Mouse (Mus musculus): ENCODE results near the gene Cmya5.
"Not testable (repeated sequence)": the region's sequence is repeated elsewhere in the genome, so short reads cannot be mapped to it uniquely, and the experiment has no call there.

Gene Cmya5

GRCm38 (mm10) chr13:93122321-93122720 is 22.2 kb downstream of the Cmya5 start:
- DNase-seq (ENCODE audit: low spot score in 2 of 2): no peak

- DNase-seq (ENCODE audit: low spot score in 2 of 2): no peak
Measured at GRCm38 (mm10) chr13:93117241-93117640, 27.3 kb downstream of the Cmya5 start.

- DNase-seq (ENCODE audit: low spot score in 2 of 2): no peak
Measured at GRCm38 (mm10) chr13:93102340-93103090, 42.0 kb downstream of the Cmya5 start.

- DNase-seq (ENCODE audit: low spot score in 2 of 2): no peak
Measured at GRCm38 (mm10) chr13:93098596-93098995, 45.9 kb downstream of the Cmya5 start.

- no peak for DNase-seq (ENCODE audit: low spot score in 2 of 2)
Measured at GRCm38 (mm10) chr13:93096643-93097042, 47.9 kb downstream of the Cmya5 start.

GRCm38 (mm10) chr13:93095097-93095791 is 49.3 kb downstream of the Cmya5 start:
- DNase-seq (ENCODE audit: low spot score in 2 of 2): no peak

GRCm38 (mm10) chr13:93094204-93094935 is 50.2 kb downstream of the Cmya5 start:
- DNase-seq (ENCODE audit: low spot score in 2 of 2): peak in 1 of 2 experiments; percentile 55

GRCm38 (mm10) chr13:93093697-93094096 is 50.8 kb downstream of the Cmya5 start:
- no peak for DNase-seq (ENCODE audit: low spot score in 2 of 2)

- no peak for DNase-seq (ENCODE audit: low spot score in 2 of 2)
Measured at GRCm38 (mm10) chr13:93092916-93093429, 51.6 kb downstream of the Cmya5 start.

- peak in 1 of 2 experiments; percentile 56 for DNase-seq (ENCODE audit: low spot score in 2 of 2)
Measured at GRCm38 (mm10) chr13:93091866-93092455, 52.6 kb downstream of the Cmya5 start.

GRCm38 (mm10) chr13:93091176-93091575 is 53.3 kb downstream of the Cmya5 start:
- no peak for DNase-seq (ENCODE audit: low spot score in 2 of 2)

GRCm38 (mm10) chr13:93089481-93089880 is 55.0 kb downstream of the Cmya5 start:
- no peak for DNase-seq (ENCODE audit: low spot score in 2 of 2)

GRCm38 (mm10) chr13:93085711-93086110 is 58.8 kb downstream of the Cmya5 start:
- no peak for DNase-seq (ENCODE audit: low spot score in 2 of 2)

- not testable (repeated sequence) for DNase-seq (ENCODE audit: low spot score in 2 of 2)
Measured at GRCm38 (mm10) chr13:93082324-93082723, 62.2 kb downstream of the Cmya5 start.

GRCm38 (mm10) chr13:93080859-93081258 is 63.7 kb downstream of the Cmya5 start:
- DNase-seq (ENCODE audit: low spot score in 2 of 2): no peak

GRCm38 (mm10) chr13:93074147-93074641 is 70.3 kb downstream of the Cmya5 start:
- peak in 1 of 2 experiments; percentile 53 for DNase-seq (ENCODE audit: low spot score in 2 of 2)

GRCm38 (mm10) chr13:93073595-93073994 is 70.9 kb downstream of the Cmya5 start:
- DNase-seq (ENCODE audit: low spot score in 2 of 2): peak in 1 of 2 experiments; percentile 59

- no peak for DNase-seq (ENCODE audit: low spot score in 2 of 2)
Measured at GRCm38 (mm10) chr13:93072871-93073411, 71.6 kb downstream of the Cmya5 start.

- DNase-seq (ENCODE audit: low spot score in 2 of 2): no peak
Measured at GRCm38 (mm10) chr13:93070406-93070805, 74.1 kb downstream of the Cmya5 start.

- DNase-seq (ENCODE audit: low spot score in 2 of 2): no peak
Measured at GRCm38 (mm10) chr13:93069481-93069880, 75.0 kb downstream of the Cmya5 start.

GRCm38 (mm10) chr13:93068353-93068752 is 76.2 kb downstream of the Cmya5 start:
- DNase-seq (ENCODE audit: low spot score in 2 of 2): no peak

All from left cerebral cortex, adult 9 months (tissue).